Mouse (Mus musculus): ENCODE data around the gene Lrrc66.
A peak's percentile ranks its signal among the peaks of the same experiment; 100 is the strongest.

Lrrc66 gene

GRCm38 (mm10) chr5:73566119-73566518, 66.2 kb downstream of the Lrrc66 start:
- peak; percentile 74 for DNase-seq (ENCODE audit: extremely low read depth, low read depth, low spot score)

GRCm38 (mm10) chr5:73564038-73564437, 68.3 kb downstream of the Lrrc66 start:
- no peak for DNase-seq (ENCODE audit: extremely low read depth, low read depth, low spot score)

GRCm38 (mm10) chr5:73558756-73559155, 73.6 kb downstream of the Lrrc66 start:
- DNase-seq (ENCODE audit: extremely low read depth, low read depth, low spot score): no peak

GRCm38 (mm10) chr5:73556733-73557425, 75.4 kb downstream of the Lrrc66 start:
- DNase-seq (ENCODE audit: extremely low read depth, low read depth, low spot score): no peak

All from fat pad, adult 2 months (tissue).